Mouse (Mus musculus): ENCODE measurements around the gene AU021092. TPM values are rescaled to one million over a fixed set of nuclear protein-coding genes. Genes with fewer than 3 reads are reported as not detected.

AU021092 gene
- total RNA-seq (2023), result 0.41 TPM

GRCm38 (mm10) chr16:5222140-5222539 is at the start of gene AU021092:
TSS of gene AU021092 (minus strand) at chr16:5222299.

GRCm38 (mm10) chr16:5255779-5256496 is 33.8 kb upstream of the AU021092 start, which contains the start of gene Eef2kmt:
TSS of gene Eef2kmt (minus strand) at chr16:5255983.

GRCm38 (mm10) chr16:5233418-5234313 is 11.6 kb upstream of the AU021092 start, which contains the start of gene Alg1:
TSS of gene Alg1 (plus strand) at chr16:5233621.

GRCm38 (mm10) chr16:5203668-5204433 is 18.2 kb downstream of the AU021092 start, which contains the start of gene Nagpa:
TSS of gene Nagpa (minus strand) at chr16:5204012.

Other genes with a start within 250 kb of the AU021092 start
- gene Sept12, start 224.4 kb downstream of the AU021092 start, total RNA-seq (2023), result not detected
- gene Smim22, start 215.0 kb downstream of the AU021092 start, total RNA-seq (2023), result not detected
- 18.5 TPM for gene Rogdi, start 208.7 kb downstream of the AU021092 start, total RNA-seq (2023)
- gene Glyr1, start 172.4 kb downstream of the AU021092 start, total RNA-seq (2023), result 113 TPM
- gene Ubn1, start 172.2 kb downstream of the AU021092 start, total RNA-seq (2023), result 120 TPM
- 1.2 TPM for gene Ppl, start 89.9 kb downstream of the AU021092 start, total RNA-seq (2023)
- gene Sec14l5, start 75.2 kb downstream of the AU021092 start, total RNA-seq (2023), result not detected
- gene Nagpa, start 18.3 kb downstream of the AU021092 start, total RNA-seq (2023), result 25.3 TPM
- gene Alg1, start 11.3 kb upstream of the AU021092 start, total RNA-seq (2023), result 33.2 TPM
- 22.9 TPM for gene Eef2kmt, start 33.7 kb upstream of the AU021092 start, total RNA-seq (2023)

Measured in CD4-positive naive resting alpha-beta T cell, adult 57 days (primary cell).